Mouse (Mus musculus) urinary bladder, postnatal 25 days (tissue): Measurements from ENCODE around the gene Smim9.
"Not testable (repeated sequence)": the region's sequence is repeated elsewhere in the genome, so short reads cannot be mapped to it uniquely, and the experiment has no call there.

Experiments
- DNase-seq: peaks from one replicate; pipeline ENCODE4 v3.0.0; 2022; ENCODE audit warnings: low spot score

Smim9 gene

DNA sequence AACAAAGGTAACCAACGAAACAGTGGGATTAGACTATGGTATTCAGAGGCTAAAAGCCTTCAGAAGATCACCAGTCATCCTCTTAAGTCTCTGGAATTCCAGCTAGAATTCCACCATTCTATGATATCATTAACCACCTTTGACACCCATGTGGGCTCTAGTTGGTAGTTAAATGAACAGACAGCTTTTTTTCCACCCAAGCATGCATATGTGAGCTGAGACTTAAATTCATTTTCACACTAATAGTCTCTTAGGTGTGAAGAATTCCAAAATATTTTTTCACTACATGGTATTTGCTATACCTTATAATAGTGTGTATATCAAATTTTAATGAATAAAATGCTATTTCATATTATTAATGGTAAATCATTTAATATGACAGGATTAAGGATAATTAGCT, at the start of gene Smim9:
TSS of gene Smim9 (minus strand) at position 101 of the 400 bp plus-strand sequence.
- DNase-seq = no peak

DNA sequence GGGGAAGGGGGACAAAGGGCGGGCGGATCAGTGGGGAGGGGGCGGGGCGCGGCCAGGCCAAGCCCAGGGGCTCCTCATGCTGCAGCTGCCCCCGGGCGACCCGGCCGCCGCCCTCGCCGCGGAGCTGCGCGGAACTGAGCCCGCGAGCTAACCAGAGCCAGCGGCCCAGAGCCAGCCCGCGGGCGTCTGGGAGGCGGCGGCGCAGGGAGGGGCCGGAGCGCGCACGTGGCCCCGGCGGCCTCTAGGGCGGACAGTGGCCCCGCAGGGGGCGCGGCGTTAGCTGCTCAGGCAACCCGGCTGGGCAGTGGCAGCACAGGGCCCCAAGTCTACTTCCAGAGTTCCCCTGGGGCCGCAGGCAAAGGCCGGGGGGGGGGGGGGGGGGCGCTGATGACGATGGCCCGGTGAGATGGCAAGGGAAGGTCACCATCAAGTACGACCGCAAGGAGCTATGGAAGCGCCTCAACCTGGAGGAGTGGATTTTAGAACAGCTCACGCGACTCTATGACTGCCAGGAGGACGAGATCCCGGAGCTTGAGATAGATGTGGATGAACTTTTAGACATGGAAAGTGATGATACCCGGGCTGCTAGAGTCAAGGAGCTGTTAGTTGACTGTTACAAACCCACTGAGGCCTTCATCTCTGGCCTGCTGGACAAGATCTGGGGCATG, 7.9 kb downstream of the Smim9 start:
- DNase-seq = peak; percentile 11

DNA sequence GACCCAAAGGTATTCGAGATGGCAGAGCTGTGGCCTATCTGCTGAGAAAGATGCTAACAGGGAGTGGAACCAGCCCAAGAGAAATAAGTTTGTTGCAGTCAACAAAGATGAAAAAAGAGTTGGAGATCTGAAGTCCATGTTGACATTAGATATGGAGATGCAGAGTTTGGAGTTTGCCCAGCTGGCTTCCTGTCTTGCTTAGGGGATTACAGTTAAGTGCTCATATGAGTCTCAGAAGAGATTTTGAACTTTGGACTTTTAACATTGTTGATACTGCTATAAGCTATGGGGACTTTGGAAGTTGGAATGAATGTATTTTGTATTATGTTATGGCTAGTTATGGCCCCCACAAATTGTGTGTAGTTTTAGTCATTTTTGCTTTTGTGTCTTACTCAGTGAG, 11.3 kb downstream of the Smim9 start:
- no peak for DNase-seq

DNA sequence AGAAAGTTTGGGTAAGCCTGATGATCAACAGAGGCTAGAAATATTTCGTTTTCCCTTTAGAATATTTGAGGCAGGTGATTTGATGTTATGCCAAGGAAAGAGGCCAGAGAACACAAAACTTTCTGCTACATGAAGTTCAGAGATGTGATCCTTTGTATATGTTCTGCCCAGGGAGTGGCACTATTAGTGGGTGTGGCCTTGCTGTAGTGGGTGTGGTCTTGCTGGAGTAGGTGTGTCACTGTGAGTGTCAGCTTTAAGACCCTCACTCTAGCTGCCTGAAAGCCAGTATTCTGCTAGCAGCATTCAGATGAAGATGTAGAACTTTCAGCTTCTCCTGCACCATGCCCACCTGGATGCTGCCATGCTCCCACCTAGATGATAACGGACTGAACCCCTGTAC, 13.3 kb downstream of the Smim9 start:
- no peak for DNase-seq

DNA sequence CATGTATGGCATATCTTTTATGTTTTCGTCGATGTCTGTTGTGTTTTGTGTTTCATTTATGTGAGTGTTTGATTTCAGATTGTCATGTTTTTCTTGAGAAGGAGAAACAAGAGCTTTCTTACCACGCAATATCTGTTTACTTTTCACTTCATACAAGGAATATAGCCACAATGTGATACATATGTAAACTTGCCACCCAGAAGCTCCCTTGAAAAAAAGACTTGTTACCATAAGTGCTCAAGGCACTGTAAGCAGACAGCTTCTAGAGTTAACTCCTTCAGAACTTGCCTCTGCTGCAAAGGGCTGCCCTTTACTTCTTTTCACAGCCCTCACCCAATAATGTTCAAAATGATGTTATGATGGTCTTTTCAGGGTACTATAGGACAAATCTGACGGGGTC, 15.2 kb downstream of the Smim9 start:
- no peak for DNase-seq

DNA sequence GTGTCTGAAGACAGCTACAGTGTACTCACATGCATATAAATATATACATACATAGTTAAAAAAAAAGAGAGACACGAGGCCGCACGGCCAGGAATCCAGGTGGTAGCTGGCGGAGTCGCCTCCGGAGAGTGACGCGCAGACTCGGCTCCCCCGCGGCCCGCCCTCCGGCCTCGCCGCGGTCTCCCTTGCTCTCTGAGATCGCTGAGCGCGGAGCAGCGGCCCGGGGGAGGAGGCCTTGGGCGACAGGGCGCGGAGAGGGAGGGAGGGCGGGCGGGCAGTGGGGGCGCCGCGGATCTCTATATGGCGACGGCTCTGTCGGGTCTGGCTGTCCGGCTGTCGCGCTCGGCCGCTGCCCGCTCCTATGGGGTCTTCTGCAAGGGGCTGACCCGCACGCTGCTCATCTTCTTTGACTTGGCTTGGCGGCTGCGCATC, 20.4 kb downstream of the Smim9 start:
- DNase-seq = not testable (repeated sequence)

DNA sequence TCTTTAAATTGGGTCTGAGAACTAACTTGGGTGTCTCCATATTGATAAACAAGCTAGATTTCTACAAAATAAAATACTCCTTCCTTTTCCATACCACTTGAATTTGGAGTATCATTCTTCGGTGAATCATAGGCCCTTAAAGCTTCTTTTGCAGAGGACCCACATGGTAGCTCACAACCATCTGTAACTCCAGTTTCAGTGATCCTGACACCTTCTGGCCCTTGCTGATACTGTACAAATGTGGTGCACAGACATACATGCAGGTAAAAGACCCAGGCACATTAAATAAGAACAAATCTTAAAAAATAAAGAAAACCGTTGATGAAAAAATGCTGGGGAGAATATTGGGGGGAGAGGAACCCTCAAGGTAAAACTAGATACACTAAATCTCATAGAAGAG, 25.4 kb downstream of the Smim9 start:
- no peak for DNase-seq

DNA sequence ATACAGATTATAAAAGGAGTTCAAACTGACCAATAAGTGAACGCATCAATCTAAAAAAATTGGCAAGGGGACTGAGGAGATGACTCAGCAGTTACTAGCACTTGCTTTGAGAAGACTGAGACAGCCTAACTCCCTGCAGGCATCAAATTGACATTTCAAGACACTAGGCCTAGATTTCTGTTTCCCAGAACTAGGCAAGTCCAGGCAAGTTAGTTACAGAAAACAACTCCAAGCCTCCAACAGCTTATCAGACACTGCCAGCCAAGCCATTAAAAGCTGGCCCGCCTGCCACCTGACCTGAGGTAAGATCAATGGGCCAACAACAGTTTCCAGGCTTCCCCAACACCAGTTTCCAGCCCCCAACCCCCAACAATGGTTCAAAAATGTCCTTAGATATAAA, 25.8 kb downstream of the Smim9 start:
- no peak for DNase-seq

DNA sequence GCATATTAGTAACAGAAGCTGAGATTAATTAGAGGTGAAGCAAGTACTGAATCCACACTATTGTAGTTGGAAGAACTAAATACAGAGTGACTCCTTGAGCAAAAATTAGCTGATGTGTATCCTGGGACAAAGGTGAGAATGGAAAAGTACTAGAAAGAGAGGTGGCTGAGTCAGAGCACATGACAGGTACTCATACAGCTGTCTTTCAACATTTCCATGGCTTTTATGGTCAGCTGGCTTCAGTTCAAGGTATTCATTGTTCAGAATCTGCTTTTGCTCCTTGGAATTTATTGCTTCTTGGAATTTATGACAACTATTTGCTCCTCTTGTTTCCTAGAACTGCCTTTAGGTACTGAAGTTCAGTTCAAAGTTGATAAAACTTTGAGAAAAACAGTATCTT, 26.6 kb downstream of the Smim9 start:
- no peak for DNase-seq

DNA sequence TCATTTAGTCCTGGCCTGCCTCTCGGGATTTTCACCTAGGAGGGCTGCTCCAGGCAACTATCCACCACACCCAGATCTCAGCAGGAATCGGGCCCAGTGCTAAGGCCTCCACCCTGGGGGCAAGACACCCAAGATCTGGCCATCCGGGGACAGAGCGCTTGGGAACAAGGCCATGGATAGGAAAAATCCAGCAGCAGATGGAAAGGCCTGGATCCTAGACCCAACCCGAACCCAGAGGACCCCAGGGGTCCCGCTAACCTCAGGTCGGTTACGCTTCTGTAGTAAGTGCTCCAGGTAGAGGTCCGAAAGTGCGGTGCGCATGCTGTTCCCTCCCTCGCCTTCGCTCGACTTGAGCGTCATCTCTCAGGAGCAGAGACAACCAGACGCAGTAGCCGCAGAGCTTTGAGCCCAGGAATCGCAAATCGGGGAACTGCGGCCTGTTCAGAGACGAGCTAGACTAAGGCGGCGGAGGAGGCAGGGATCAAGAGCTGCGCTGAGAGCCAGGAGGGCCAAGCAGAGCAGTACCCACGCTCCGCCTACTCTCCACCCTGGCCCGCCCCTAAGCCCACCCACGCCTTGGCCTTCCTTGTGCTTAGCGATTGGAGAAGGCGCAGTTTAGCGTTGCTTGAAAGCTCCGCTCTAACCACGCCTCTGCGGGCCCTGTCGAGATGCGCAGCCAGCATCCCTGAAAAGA, 33.0 kb downstream of the Smim9 start, which contains the start of gene Mpp1:
TSS of gene Mpp1 (minus strand) at position 550 of the 694 bp plus-strand sequence.
- DNase-seq = peak; percentile 58

DNA sequence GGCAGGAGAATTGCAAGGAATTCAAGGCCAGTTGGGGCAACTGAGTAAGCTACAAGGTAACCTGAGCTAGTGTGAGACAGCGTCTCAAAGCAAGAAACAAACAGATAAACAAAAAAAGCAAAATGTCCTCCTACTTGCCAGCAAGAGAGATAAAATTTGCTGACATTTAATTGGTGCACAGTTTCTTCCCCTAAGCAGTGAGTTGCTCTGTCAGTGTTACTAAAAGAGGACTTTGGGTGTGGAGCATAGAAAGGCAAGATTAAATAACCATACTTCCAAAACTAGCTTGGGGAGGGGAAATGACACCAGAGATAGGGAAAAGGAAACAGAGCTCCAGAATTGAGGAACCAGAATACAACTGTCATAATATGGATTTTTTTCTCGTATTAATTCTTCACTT, 34.1 kb downstream of the Smim9 start:
- no peak for DNase-seq

DNA sequence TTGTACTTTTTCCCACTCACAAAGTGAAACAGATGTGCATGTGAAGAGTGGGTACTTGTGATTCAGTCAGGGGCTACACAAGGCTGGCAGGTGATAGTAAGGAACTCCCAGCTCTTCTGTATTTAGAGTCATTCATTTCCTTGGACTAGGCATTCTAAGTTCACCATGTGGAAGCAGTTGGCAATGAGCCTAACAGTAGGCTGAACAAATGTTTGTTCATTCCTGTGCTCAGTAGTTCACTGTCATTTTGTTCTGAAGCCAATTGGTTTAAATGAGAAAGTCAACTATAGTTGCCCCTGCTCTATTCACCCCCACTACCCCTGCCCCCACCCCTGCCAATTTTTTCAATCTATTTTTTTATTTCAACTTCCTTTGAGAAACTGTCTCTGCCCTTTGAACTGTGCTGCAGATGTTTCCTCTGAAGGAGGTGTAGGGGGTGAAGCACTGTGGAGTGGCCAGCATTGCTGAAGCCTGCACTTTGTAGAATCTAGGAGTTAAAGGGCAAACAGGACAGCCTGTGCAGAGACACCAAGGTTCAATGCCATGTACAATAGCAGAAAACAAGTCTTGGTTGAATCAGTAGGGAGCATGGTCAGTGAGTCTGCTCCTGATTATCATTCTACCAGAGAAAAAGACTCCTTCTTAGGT, 35.1 kb downstream of the Smim9 start:
- DNase-seq = no peak

DNA sequence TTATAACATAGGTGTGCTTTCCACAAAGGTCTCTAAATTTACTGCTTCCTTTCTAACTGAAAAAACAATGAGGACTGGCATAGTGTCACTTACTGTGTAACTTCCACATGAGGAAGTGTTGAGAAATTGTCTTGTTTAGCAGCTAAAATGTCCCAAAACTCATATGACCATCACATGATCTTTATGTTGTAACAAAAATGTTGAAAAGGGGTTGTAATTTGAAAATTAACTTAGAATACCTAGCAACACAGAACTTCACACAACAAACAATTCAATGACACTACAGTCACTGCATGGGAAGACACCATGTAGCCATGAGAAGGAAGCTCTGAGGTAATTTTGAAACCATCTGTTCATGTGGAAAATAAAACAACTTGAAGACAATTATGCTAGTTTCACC, 36.7 kb downstream of the Smim9 start:
- DNase-seq = no peak

DNA sequence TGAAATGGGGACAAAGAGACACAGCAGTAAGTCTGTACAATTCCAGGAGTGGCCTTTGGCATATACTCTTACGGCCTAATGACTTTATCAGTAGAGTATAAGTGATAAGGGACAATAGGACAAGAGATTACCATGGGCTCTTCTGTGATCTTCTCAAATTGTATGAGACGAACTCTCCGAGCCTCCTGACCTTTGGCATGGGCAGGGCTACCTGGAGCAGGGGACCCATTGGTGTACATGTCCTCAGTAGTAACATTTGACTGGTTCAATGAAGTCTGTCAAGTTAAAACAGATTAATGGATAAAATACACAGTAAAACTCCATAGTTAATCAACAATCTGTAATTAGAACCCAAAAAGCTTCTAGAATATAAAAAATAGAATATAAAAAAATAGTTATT, 38.0 kb downstream of the Smim9 start:
- DNase-seq = no peak

DNA sequence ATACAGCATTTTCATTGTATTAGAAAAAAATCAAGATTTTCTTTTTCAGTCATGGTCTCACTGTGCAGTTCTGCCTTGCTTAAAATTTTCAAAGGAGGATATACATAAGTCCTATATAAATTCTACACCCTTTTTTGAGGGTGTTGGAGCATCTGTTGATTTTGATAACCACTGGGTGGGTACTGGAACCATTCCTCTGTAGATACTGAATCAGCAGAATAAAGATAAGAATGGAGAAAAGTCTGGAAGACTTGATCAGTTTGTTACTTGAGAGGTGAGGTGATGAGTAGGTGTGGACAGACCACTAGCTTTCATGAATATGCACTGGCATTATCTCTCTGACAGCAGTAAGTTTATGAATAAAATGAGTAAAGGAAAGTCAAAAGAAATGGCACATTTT, 48.0 kb downstream of the Smim9 start:
- no peak for DNase-seq

DNA sequence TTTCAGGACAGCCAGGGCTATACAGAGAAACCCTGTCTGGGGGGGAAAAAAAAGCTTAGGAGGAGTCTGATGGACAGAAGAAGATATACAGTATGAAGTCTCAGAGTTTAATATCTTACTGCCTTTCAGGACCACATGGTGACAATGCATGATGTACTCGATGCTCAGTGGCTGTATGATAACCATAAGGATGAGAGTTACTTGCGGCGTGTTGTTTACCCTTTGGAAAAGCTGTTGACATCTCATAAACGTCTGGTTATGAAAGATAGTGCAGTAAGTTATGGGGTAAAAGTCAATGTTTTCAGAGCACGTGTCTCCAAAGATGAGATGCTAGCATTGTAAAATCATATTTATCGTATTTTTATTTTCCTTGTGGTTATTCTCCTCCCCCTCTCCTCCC, 61.3 kb downstream of the Smim9 start:
- DNase-seq = no peak

DNA sequence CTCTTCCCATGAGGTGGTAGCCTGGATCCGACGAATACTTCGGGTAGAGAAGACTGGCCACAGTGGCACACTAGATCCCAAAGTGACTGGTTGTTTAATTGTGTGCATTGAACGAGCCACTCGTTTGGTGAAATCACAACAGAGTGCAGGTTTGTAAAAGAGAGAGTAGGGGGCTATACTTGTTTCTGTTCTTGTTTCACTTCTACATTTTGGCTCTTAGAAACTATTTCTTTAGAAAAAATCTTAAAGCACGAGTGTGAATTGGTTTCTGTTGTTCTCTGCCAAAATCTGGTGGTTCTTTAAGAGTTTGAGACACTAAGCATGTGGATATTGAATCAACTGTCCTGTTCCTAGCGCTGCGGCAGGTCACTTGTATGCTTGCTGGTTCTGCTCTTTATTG, 64.8 kb downstream of the Smim9 start:
- DNase-seq = no peak

DNA sequence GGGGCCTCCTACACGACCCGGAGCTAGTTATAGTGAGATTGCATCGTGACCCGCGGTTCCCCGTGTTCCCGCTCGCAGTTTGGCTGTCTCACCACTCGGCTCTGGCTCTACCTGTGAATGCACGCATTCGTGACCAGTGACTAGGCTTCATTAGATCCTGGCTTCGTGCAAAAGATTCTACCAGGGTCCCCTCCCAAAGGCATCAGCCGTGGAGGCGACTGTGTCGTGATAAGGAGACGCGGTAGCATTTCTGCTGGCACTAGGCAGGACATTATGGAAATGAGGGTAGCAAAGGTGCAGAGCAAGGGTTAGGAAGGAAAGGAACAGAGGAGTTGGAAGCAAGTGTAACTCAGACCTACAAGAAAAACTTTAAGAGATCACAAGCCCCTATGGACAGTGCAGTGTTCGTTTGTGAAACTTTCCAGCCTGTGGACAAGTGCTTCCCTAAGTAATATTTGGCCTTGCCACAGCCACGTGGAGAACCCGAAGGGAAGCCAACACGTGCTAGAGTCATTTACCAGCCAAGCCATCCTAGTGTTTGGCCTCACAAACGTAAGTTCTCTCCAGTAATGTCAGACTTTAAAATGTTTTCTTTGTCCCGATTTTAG, 67.3 kb downstream of the Smim9 start:
- no peak for DNase-seq
